Mouse (Mus musculus): ENCODE data around the gene 9430015G10Rik. TPM values are rescaled to one million over a fixed set of nuclear protein-coding genes. Genes with fewer than 3 reads are reported as not detected.

9430015G10Rik gene
- polyA plus RNA-seq (2014; fragmentation: Illumina TruSeq; extraction: RNeasy Lipid Tissue Mini Kit (QIAGEN cat#74804); ENCODE audit: low replicate concordance): 1.2 TPM

DNA sequence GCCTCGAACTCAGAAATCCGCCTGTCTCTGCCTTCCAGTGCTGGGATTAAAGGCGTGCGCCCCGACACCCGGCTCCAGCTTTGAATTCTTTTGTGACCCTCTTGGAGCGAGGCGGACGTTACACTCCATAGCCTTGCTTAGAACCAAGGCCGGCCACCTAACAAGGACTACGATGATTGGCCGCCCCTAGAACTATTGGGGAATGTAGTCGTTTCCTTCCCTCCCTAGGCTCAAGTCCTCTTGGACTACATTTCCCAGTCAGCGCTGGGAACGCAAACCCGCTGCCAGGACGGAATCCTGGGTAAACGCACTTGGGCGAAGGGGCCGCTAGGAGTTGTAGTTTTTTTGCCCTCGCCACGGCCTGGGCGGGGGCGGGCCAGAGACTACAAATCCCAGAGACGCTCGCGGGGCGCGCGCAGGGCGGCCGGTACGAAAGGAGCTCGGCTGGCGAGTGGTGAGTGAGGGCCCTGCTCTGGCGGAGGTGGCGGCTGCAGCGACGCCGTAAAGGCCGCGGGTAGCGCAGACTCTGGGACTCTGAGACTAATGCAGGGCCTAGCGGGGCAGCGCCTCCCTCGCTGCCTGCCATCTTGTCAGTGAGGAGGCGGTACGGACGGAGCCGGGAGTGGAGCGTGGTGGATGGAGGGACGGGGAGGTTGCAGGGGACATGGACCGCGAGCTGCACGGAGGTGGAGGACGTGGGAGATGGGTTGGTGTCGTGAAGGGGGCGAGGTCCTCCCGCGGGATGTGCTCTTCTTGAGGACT, at the start of gene 9430015G10Rik:
Gene 9430015G10Rik, plus strand, starts transcription at position 413 of the 762 bp plus-strand sequence.

DNA sequence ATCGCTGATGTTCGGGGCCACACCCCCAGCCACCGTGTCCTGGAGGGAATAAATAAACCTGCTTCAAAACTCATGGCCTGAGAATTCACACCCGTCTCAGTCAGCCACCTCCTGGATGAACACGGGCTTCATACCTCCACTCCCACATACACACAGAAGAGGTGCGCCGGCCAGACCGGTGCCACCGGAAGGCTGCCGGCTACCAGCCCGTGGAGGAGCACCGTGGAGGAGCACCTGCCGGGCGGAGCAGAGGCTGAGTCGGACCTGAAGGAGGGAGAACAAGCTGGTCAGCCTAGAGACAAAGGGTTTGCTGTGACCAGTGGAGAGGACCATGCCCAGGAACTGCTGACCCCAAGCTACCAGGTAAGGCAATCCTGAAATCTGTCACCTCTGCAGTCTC, 20.7 kb downstream of the 9430015G10Rik start, which contains the start of gene Rnf223:
Gene Rnf223, plus strand, starts transcription at position 78 of the 400 bp plus-strand sequence.

Other genes with a start within 250 kb of the 9430015G10Rik start
- not detected for gene Tas1r3, start 246.6 kb upstream of the 9430015G10Rik start, polyA plus RNA-seq (2014; fragmentation: Illumina TruSeq; extraction: RNeasy Lipid Tissue Mini Kit (QIAGEN cat#74804); ENCODE audit: low replicate concordance)
- gene Cptp, start 240.5 kb upstream of the 9430015G10Rik start, polyA plus RNA-seq (2014; fragmentation: Illumina TruSeq; extraction: RNeasy Lipid Tissue Mini Kit (QIAGEN cat#74804); ENCODE audit: low replicate concordance): 10.8 TPM
- gene Ints11, start 240.4 kb upstream of the 9430015G10Rik start, polyA plus RNA-seq (2014; fragmentation: Illumina TruSeq; extraction: RNeasy Lipid Tissue Mini Kit (QIAGEN cat#74804); ENCODE audit: low replicate concordance): 1.2 TPM
- 0.59 TPM for gene Pusl1, start 218.2 kb upstream of the 9430015G10Rik start, polyA plus RNA-seq (2014; fragmentation: Illumina TruSeq; extraction: RNeasy Lipid Tissue Mini Kit (QIAGEN cat#74804); ENCODE audit: low replicate concordance)
- not detected for gene Acap3, start 218.2 kb upstream of the 9430015G10Rik start, polyA plus RNA-seq (2014; fragmentation: Illumina TruSeq; extraction: RNeasy Lipid Tissue Mini Kit (QIAGEN cat#74804); ENCODE audit: low replicate concordance)
- 143 TPM for gene Ube2j2, start 166.2 kb upstream of the 9430015G10Rik start, polyA plus RNA-seq (2014; fragmentation: Illumina TruSeq; extraction: RNeasy Lipid Tissue Mini Kit (QIAGEN cat#74804); ENCODE audit: low replicate concordance)
- 15.7 TPM for gene C1qtnf12, start 147.7 kb upstream of the 9430015G10Rik start, polyA plus RNA-seq (2014; fragmentation: Illumina TruSeq; extraction: RNeasy Lipid Tissue Mini Kit (QIAGEN cat#74804); ENCODE audit: low replicate concordance)
- 3.5 TPM for gene B3galt6, start 117.3 kb upstream of the 9430015G10Rik start, polyA plus RNA-seq (2014; fragmentation: Illumina TruSeq; extraction: RNeasy Lipid Tissue Mini Kit (QIAGEN cat#74804); ENCODE audit: low replicate concordance)
- 126 TPM for gene Sdf4, start 117.1 kb upstream of the 9430015G10Rik start, polyA plus RNA-seq (2014; fragmentation: Illumina TruSeq; extraction: RNeasy Lipid Tissue Mini Kit (QIAGEN cat#74804); ENCODE audit: low replicate concordance)
- gene Tnfrsf4, start 96.1 kb upstream of the 9430015G10Rik start, polyA plus RNA-seq (2014; fragmentation: Illumina TruSeq; extraction: RNeasy Lipid Tissue Mini Kit (QIAGEN cat#74804); ENCODE audit: low replicate concordance): not detected
- not detected for gene Tnfrsf18, start 83.8 kb upstream of the 9430015G10Rik start, polyA plus RNA-seq (2014; fragmentation: Illumina TruSeq; extraction: RNeasy Lipid Tissue Mini Kit (QIAGEN cat#74804); ENCODE audit: low replicate concordance)
- gene Ttll10, start 50.6 kb upstream of the 9430015G10Rik start, polyA plus RNA-seq (2014; fragmentation: Illumina TruSeq; extraction: RNeasy Lipid Tissue Mini Kit (QIAGEN cat#74804); ENCODE audit: low replicate concordance): 0.59 TPM
- not detected for gene Rnf223, start 20.5 kb downstream of the 9430015G10Rik start, polyA plus RNA-seq (2014; fragmentation: Illumina TruSeq; extraction: RNeasy Lipid Tissue Mini Kit (QIAGEN cat#74804); ENCODE audit: low replicate concordance)
- 20.5 TPM for gene Agrn, start 87.5 kb downstream of the 9430015G10Rik start, polyA plus RNA-seq (2014; fragmentation: Illumina TruSeq; extraction: RNeasy Lipid Tissue Mini Kit (QIAGEN cat#74804); ENCODE audit: low replicate concordance)
- not detected for gene Isg15, start 90.8 kb downstream of the 9430015G10Rik start, polyA plus RNA-seq (2014; fragmentation: Illumina TruSeq; extraction: RNeasy Lipid Tissue Mini Kit (QIAGEN cat#74804); ENCODE audit: low replicate concordance)
- 0.67 TPM for gene AW011738, start 93.3 kb downstream of the 9430015G10Rik start, polyA plus RNA-seq (2014; fragmentation: Illumina TruSeq; extraction: RNeasy Lipid Tissue Mini Kit (QIAGEN cat#74804); ENCODE audit: low replicate concordance)
- gene Perm1, start 105.9 kb downstream of the 9430015G10Rik start, polyA plus RNA-seq (2014; fragmentation: Illumina TruSeq; extraction: RNeasy Lipid Tissue Mini Kit (QIAGEN cat#74804); ENCODE audit: low replicate concordance): not detected
- 5.9 TPM for gene Plekhn1, start 124.9 kb downstream of the 9430015G10Rik start, polyA plus RNA-seq (2014; fragmentation: Illumina TruSeq; extraction: RNeasy Lipid Tissue Mini Kit (QIAGEN cat#74804); ENCODE audit: low replicate concordance)
- gene Noc2l, start 126.0 kb downstream of the 9430015G10Rik start, polyA plus RNA-seq (2014; fragmentation: Illumina TruSeq; extraction: RNeasy Lipid Tissue Mini Kit (QIAGEN cat#74804); ENCODE audit: low replicate concordance): 2.5 TPM
- gene Samd11, start 145.7 kb downstream of the 9430015G10Rik start, polyA plus RNA-seq (2014; fragmentation: Illumina TruSeq; extraction: RNeasy Lipid Tissue Mini Kit (QIAGEN cat#74804); ENCODE audit: low replicate concordance): not detected
- gene Vmn2r-ps159, start 221.1 kb downstream of the 9430015G10Rik start, polyA plus RNA-seq (2014; fragmentation: Illumina TruSeq; extraction: RNeasy Lipid Tissue Mini Kit (QIAGEN cat#74804); ENCODE audit: low replicate concordance): not detected